Mouse (Mus musculus) liver, adult 2 months (tissue): ENCODE measurements around the gene Ppa2.

Experiments
- CTCF ChIP-seq: fragments of 200-500 bp; IDR thresholded peaks from 2 replicates; pipeline ENCODE4 v1.5.1; 2011; ENCODE audit warnings: low read depth, low read length, control low read depth
- POLR2A ChIP-seq: fragments of 200-500 bp; IDR thresholded peaks from 2 replicates; pipeline ENCODE4 v1.6.1; 2011; ENCODE audit warnings: low read length, control low read depth; ENCODE audit not compliant: insufficient read depth; ENCODE audit errors: extremely low read depth

- no peak for TF ChIP-seq POLR2A
- no peak for TF ChIP-seq CTCF
Measured at GRCm38 (mm10) chr3:133320313-133320712, 10.4 kb downstream of the Ppa2 start.
